Mouse (Mus musculus) spleen, postnatal 14 days (tissue): ENCODE measurements around the gene Bloc1s1.

Experiments
- DNase-seq, 2 experiments: peaks; one replicate each; pipeline ENCODE4 v3.0.0; 2021 to 2022; ENCODE audit warnings: low spot score in 2 of 2

Bloc1s1 gene

DNA sequence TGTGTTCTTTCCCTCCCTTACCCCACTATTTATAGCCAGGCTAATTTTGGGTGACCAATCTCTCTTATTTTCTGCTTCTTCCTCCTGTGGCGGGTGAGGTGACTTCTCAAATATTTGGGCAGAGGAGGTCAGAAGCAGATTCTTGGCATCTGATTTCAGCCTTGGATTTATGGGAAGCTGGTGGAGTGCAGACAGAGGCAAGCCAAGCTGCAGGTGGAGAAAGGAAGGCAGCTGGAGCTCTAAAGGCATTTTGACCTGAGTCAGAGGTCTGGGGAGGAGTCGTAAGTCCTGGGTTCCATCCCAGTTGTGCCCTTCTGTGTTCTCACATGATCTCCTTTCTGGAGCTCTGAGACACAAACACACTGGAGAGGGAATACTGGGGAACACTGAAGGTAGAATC, 7.6 kb upstream of the Bloc1s1 start:
- no peak for DNase-seq

DNA sequence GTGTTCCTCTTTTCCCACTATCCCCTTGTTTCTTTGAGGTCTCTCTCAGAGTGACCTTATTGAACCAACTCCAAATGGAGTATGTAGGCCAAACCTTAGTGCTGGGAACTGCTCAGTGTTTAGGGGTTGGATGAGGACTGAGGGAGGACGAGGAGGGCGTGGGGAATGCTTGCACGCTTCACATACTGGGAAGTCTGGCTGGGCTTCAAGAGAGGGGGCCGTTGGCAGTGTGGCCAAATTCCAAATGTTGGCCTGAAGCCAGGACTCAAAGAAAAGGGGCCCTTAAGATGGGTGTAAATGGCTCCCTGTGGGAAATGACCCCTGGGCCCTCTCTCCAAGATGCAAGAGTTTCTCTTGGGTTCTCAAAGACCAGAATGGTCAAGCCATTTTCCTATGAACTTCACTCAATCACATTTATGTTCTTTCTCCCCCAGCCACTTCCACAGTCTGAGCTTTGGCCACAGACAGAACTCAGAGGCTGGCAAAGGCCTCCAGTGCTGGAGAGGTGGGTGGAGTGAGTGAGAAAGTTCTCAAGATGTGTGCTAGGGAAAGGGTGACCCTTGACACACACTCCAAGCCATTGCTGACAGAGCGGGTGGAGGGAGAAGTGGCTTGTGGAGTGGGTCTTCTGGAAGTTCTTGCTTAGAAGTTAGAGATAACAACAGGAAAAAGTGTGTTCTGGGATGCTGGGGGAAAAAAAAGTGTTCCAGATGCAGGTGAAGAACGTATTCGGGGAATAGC, 6.0 kb upstream of the Bloc1s1 start:
- no peak for DNase-seq

DNA sequence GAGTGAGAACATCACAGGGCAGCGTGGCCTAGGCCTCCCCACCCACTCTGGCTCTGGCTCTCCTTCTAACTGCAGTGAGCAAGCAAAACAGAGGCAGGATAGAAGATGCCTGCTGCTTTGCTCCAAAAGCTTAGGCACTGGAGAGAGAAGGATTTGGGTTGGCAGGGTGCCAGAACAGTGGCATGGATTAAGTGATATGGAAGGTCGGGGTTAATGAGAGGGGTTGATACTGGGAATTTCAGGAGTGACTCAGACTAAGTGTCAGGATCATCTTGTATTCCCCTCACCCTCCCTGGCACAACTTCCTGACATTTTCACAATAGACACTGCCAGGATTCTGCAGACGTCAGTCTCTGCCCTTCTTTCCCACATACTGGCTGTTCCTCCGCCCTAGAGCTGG, 4.5 kb upstream of the Bloc1s1 start:
- DNase-seq: no peak

DNA sequence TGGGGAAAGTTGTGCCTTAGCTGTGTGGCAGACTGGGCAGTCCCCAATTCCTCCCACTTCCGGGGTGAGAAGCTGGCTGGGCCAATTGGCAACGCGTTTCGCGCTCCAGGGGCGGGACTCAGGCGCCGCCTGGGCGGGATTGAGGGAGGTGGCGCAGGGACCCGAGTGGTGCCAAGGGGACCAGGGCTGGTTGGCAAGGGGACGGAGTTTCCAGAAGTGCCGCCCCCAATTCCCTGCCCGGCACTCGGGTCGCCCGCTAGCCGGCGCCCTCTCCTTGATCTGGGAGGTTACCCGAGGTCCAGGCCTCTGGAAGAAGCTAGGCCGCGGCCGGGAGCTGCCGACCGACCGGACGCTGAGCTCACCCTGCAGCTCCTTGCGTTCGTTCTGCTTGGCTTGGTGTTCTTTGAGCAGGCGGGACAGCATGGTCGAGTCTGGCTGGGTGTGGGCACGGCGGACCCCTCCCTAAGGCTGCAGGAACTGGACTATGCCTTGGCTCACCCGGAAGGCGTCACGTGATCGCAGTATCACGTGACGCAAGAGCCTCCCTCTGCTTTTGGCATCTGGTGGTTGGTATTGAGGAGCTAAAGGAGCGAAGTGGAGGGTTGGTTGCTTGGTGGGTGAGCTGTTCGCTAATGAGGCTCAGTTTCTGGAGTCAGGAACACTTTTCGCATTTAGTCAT, 683 bp downstream of the Bloc1s1 start:
- peak; percentile 85 to 90 for DNase-seq

DNA sequence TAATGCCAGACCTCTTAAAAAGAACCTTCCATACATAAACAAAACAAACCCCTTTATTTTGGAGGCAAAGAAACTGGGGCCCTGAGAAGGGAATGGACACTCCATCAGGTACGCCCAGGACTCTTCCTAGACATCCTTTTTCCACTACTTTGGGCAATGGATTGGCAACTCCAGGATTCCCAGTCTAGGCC, 1.1 kb downstream of the Bloc1s1 start, which contains the start of gene Rdh5:
Gene Rdh5, minus strand, starts transcription at position 67 of the 191 bp plus-strand sequence.
- DNase-seq: no peak

DNA sequence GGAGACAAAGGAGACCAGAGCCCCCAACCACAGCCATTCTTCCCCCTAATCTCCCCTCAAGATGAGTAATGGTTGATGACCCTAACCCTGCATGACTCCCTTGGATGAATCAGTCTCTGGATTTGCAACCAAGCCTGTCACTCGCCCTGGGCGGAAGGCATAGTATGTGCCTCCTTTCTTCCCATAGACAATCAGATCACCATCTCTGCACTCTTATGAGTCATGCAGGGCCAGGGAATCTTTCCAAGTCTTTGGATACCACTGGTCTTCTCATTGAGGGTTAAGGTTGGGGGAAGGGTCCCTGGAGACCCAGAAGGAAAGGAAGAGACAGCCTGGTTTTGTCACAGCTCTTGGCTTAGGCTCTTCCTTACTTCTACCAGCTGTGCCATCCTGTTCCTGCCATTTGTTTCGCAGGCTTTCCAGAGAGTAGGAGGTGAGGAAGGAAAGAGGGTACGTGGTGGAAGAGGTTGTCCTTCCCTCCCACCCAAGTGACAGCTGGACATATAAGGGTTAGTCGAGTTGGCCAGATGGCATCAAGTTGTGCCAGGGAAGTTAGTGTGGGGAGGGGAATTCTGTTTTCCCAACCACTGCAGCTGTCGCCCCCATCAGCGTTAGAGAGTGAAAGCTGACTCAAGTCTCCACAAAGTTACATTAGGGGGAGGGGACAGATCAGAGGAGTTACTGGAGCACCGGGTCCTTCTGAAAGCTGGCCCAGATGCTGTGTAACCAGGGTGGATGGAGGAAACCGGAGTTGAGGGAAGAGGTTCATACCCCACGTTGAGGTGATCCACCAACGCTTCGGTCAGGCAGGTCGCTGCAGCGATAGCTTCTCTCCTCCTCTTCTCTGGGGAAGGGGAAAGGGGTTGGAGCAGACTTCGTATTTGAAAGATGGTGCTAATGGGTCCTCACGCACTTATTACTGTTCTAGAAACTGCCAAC, 1.7 kb downstream of the Bloc1s1 start:
- DNase-seq: no peak

DNA sequence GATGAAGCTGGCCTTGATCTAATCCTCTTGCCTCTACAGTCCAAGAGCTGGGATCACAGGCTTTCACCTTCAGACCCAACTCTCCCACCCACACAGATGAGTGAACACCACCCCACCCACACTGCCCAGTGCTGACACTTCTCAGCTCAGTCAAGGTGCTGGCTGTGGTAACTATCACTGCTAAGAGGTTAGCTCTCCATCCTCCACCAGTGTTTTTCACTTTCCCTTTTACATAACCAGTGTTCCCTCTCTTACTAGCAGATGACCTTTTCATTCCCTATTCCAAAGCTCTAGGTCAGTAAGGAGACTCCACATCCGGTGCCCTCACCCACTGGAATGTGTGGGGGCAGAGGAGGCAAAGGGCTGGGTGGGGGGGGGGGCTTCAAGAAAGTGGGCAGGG, 2.6 kb downstream of the Bloc1s1 start:
- no peak for DNase-seq

DNA sequence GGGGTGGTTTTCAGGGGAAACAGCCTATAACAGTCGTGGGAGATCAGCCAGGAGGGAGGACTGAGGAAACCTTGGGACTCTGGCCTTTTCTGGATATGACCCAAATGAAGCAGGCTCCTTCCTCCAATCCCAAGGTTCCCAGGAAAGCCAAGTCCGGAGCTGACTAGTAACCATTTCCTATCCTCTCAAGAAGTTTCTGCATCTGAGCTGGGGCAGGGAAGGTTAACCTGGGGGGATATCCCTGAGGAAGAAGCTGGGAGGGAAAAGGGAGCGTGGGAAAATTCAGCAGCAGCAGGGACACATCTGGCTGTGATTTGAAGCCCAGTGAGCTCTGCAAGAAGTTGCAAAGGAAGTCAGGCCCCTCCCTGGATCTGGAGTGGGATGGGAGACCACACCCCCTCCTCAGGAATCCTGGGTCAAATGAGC, 3.1 kb downstream of the Bloc1s1 start:
- no peak for DNase-seq

DNA sequence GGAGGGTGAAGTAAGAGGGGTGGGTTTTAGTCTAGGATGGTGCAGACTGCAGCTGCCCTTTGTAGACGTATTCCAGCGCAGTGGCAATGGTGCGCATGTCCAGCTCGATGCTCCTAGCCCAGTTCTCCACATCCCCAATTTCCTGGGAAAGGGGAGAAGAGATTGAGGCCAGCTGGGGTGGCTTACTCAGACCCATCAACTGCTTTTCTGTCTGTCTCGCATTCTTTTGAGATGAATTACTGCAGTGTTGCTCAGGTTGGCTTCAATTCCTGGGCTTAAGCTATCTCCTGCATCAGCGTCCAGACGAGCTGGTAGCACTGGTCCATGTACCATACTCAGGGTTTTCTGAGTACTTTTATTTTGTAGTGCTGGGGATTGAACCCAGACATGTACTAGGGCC, 3.9 kb downstream of the Bloc1s1 start:
- no peak for DNase-seq

DNA sequence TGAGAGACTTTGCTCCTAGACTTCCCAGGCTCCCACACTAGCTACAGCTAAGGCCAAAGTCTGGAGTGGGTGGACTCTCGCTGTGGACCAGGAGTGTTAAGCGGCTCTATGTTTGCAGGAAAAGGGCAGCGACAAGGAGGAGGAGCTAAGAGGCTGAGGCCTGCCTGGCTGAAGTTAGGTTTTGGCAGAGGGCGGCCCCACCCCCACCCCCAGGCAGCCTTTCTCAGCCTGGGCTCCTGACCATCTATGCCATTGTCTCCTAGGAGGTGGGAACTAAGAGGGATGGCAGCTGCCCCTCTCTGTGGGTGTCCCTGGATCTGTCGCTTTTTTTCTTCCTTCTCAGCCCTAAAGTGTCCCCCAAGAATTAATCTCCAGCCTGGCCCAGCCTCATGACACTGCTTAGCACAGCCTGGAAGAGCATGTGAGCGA, 4.6 kb downstream of the Bloc1s1 start:
- no peak for DNase-seq

DNA sequence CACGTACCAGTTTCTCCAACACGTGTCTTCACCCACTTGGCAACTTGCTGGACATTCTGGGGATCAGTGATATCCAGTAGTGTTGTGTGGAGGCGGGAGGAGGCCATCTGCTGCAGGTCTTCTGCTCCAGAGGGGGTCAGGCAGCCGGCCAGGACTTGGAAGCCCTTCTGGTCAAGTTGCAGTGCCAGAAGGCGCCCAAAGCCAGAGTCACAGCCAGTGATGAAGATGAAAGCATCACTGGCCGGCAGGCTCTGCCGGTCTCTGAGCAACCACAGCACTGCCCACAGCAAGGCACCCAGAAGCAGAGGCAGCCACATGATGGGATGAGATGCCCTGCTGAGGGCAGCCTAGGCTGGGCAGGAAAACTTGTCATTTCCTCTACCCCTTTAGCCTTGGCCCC, 5.6 kb downstream of the Bloc1s1 start:
- DNase-seq: no peak

DNA sequence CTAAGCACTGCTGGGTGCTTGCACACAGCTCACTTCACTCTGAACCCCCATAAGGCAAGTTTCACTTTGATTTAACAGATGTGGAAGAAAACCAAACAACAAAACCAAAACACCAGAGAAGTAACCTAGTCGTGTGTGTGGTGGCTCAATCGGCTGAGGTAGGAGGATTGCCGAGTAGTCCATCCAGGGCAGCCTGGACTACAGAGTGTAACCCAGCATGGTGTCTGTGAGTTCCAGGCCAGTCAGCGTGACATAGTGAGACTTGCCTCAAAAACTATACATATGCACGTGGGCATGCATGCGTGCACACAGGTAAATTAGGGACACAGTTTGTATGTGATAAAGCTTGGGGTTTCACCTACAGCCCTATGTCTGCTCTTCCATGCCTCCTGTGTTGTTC, 6.4 kb downstream of the Bloc1s1 start:
- DNase-seq: no peak

DNA sequence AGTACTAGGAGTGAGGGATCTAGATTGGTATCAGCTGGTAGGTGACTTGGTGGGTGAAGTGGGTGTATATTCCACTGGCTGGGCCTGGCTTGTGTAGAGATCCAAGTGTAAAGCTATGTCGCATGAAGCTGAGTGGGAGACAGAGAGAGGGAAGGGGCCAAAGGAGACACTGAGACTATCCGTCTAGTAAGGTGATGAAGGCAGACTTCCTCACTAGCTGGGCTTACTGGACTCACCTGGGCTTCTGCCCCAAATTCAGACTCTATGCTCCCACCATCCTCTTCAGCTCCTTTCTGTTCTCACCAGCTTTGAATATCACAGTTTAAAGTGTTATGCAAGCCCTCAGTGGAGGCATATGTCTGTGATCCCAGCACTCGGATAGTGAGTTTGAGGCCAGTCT, 7.2 kb downstream of the Bloc1s1 start:
- DNase-seq: no peak

DNA sequence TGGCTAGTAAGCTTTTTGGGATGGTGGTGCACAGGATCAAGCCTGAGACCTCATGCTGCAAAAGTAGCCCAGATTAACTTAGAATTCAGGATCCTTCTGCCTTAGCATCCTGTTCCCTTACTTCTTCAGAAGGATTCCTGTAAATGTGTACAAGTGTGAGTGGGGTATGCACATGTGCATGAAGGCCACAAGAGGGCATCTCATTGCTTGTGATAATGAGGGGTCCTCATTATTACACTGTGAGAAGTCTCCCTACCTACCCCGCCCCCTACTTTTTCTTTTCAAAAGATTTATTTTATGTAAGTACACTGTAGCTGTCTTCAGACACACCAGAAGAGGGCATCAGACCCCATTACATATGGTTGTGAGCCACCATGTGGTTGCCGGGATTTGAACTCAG, 8.3 kb downstream of the Bloc1s1 start:
- DNase-seq: no peak

DNA sequence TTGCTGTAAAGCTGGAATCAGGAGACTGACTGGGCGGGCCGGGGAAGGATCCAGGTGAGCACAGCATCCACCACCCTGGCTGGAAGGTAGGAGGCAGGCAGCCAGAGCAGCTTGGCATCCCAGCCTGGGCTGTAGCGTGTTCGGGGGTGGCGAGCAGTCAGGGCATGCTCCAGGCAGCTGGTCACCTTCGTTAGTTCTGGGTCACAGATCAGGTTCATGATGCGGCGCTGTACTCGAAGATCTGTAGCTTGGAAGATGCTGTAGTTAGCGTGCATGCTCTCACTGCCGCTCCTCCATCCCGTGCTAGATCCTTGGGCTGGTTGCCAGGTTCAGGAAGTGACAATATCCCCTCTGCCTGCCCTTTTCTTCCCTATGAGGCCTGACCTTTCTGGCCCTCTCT, 10.1 kb downstream of the Bloc1s1 start:
- DNase-seq: no peak

DNA sequence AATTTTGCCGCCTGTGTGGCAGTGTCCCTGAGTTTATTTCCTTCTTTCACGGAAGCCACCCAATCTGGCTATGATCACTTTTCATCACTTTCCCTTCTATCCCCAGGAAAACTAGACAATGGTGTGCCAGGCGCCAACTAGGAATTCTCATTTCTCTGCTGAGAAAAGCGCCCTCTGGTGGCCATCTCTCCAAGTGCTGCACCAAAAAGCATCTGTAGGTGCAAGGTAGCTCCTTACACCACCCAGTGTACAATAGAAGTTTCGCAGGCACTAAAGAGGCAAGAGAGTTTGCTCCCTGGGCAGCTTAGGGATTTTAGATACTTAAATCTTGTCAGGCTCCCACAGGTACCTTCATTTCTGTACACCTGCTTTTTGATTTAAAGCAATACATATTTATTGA, 10.6 kb downstream of the Bloc1s1 start:
- DNase-seq: peak; percentile 56 to 78

DNA sequence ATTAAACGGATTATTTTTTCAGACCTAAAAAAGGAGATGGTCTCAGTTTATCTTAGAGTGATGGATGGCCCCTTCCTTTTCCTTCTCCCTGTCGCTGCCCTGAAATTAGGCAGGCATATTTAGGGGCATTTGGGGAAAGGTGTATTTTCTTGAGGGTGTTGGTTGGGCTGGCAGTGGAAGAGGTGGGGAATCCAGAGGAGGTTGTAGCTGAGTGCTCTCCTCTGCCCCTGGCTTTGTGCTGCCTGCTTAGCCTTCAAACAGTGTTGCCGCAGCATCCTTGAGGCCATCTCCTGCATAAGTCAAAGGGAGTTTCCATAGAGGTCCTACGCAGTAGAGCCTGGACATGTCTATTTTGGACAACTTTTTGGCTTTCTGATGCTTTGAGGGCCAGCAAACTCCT, 11.0 kb downstream of the Bloc1s1 start:
- no peak for DNase-seq

DNA sequence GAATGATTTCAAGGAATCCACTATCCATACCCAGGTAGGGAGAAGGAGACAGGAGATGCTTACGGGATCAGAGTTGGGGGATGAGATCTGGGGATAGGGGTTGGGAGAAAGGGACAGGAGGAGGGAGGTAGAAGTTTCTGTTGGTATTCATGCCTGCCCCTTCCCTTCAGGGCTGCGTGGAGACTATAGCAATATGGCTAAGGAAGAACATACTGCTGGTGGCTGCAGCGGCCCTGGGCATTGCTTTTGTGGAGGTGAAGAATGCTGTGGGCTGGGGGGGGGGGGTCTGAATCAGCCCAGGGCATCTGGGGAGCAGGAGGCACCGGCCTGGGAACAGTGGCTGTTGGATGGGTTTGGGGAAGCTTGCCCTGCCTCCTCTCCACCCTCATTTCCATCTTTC, 11.6 kb downstream of the Bloc1s1 start:
- DNase-seq: no peak

DNA sequence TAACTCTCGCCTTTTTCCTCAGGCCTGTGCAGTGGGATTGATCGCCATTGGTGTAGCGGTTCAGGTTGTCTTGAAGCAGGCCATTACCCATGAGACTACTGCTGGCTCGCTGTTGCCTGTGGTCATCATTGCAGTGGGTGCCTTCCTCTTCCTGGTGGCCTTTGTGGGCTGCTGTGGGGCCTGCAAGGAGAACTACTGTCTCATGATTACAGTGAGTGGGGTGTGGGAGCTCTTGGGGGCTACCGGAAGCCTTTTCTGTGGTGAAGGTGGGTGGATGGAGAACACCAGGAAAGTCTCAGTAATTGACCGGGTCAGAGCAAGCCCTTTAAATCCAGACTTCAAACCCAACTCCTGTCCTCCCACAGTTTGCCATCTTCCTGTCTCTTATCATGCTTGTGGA, 12.4 kb downstream of the Bloc1s1 start:
- DNase-seq: no peak

DNA sequence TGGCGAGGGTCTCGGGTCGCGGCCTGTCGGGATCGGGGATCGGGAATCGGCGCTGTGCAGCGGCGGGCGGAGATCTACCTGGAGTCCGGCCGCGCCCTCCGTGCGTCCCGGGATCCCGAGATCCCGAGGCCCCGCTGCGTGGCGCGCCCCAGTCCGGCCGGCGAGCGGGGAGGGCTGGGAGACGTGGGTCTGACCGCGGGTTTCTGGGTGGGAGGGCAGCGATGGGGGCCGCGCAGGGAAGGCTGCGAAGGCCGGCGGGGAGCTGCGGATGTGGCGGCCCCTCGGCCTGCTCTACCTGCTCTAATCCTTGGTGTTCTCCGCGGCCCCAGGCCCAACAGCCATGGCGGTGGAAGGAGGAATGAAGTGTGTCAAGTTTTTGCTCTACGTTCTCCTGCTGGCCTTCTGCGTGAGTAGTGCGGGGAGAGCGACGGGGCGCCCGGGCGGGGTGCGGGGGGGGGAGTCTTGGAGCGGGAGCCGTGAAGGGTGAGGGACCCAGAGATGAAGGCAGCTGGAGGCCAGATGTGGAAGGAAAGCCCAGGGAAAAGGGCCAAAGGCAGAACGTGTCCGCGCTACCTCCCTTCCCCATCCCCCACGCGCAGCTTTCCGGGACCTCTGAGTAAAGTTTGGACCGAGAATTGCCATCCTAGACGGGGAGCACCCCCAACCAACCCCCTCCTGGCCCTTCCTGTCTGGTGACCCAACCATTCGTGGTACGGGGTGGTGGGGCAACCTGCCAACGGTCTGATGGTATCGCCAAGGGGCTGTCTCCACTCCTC, 13.6 kb downstream of the Bloc1s1 start:
- no peak for DNase-seq

DNA sequence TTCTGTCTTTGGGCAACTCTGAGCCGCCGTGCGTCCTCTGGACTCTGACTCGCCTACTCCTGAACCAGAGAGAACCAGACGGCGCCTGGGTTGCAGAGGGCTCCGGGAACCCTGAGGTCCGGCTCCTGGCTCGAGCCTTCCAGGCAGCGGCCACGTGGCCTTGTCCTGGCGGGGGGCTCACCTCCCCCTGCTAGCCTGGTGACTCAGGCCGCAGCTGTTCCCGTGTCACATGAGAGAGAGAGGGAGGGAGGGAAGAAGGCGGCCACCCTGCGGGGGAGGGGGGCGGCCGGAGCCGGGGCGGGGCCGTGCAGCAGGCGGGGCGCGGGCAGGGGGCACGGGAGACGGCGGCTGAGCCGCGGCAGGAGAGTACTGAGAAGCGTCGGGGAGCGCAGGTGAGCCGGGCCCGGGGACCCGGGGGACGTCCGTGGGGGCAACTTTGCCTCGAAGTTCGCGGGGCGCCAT, 14.2 kb downstream of the Bloc1s1 start:
- DNase-seq: no peak
